In genomic region chr4:100188201-100188699, GRCm38 (mm10) we compare ENCODE assay signal across 8 mouse cellular contexts.
DNase-seq lines count a peak whose midpoint lies in the region; ATAC-seq lines count a peak whose summit lies in the region.

No protein-coding gene starts in this region.

- H3K4me1 ChIP-seq in embryonic facial prominence, embryonic 14.5 days (ENCODE audit: control insufficient read depth, insufficient read depth, low read length), result peaks cover 2% of the 10 kb centered on the region; the same call in 1 of the 2 replicates
- H3K4me1 ChIP-seq in limb, embryonic 10.5 days, result peaks cover 24% of the 10 kb centered on the region

- H3K4me2 ChIP-seq in embryonic facial prominence, embryonic 14.5 days (ENCODE audit: low read depth, low read length), result no peak overlapping the region

- H3K9ac ChIP-seq in embryonic facial prominence, embryonic 14.5 days (ENCODE audit: low read depth, low read length), result no peak overlapping the region

- ATAC-seq in embryonic facial prominence, embryonic 14.5 days (ENCODE audit: low read depth), result peak; percentile 86
- no peak for ATAC-seq in cerebellum, adult (ENCODE audit: insufficient number of reproducible peaks, low FRiP score, low TSS enrichment)

- H3K27ac ChIP-seq in embryonic facial prominence, embryonic 14.5 days (replicated peaks; ENCODE audit: low read depth, low read length), result peak overlapping the region; percentile 10; the same call in 1 of the 2 replicates
- H3K27ac ChIP-seq in limb, embryonic 10.5 days, result peak overlapping the region; percentile 62

- intact Hi-C loops in heart, postnatal 25 days (cut with DNase I), result no loop called here

- H3K9me3 ChIP-seq in embryonic facial prominence, embryonic 14.5 days (ENCODE audit: control insufficient read depth, low read length), result no peaks in the 10 kb centered on the region
- H3K9me3 ChIP-seq in limb, embryonic 10.5 days (replicated peaks), result no peaks in the 10 kb centered on the region

- WGBS in embryonic facial prominence, embryonic 14.5 days, result 30% methylated on average over 4 of the region's 4 CpGs
- 50% methylated on average over 4 of the region's 4 CpGs for WGBS in limb, embryonic 10.5 days

- H3K36me3 ChIP-seq in embryonic facial prominence, embryonic 14.5 days (ENCODE audit: control insufficient read depth, insufficient read depth, low read length), result no peaks in the 10 kb centered on the region
- no peaks in the 10 kb centered on the region for H3K36me3 ChIP-seq in limb, embryonic 10.5 days

- peak; percentile 23 for DNase-seq in embryo, embryonic 9.5 days (ENCODE audit: extremely low spot score)
- DNase-seq in embryo, embryonic 10 days (ENCODE audit: low spot score), result no peak
- peak; percentile 87 for DNase-seq in embryonic facial prominence, embryonic 14.5 days (ENCODE audit: low spot score)
- peak; percentile 20 for DNase-seq in heart, postnatal 25 days (ENCODE audit: low spot score)
- no peak for DNase-seq in limb, embryonic 10.5 days (ENCODE audit: low spot score)
- no peak for DNase-seq in left cerebral cortex, adult 18-20 months (ENCODE audit: low spot score in 2 of 2)
- no peak for DNase-seq in left cerebral cortex, adult 9 months (ENCODE audit: low spot score in 2 of 2)

- H3K4me3 ChIP-seq in embryonic facial prominence, embryonic 14.5 days (ENCODE audit: low read depth, low read length), result no peak overlapping the region
- H3K4me3 ChIP-seq in limb, embryonic 10.5 days, result no peak overlapping the region

- no peaks in the 10 kb centered on the region for H3K27me3 ChIP-seq in embryonic facial prominence, embryonic 14.5 days (replicated peaks; ENCODE audit: control insufficient read depth, insufficient read depth, low read length)
- no peaks in the 10 kb centered on the region for H3K27me3 ChIP-seq in limb, embryonic 10.5 days (ENCODE audit: low read depth, poor library complexity, severe bottlenecking)

Comparison
In these comparisons a context has a peak if more than half of its experiments do, and no peak if none do; other contexts are left out.
1. DNase-seq: peak in embryo, embryonic 9.5 days (single experiment), embryonic facial prominence, embryonic 14.5 days (single experiment) and heart, postnatal 25 days (single experiment); none in embryo, embryonic 10 days (single experiment), limb, embryonic 10.5 days (single experiment), left cerebral cortex, adult 18-20 months (0 of 2) and left cerebral cortex, adult 9 months (0 of 2).